Mouse (Mus musculus) ES-E14 (cell line): Measurements from ENCODE around the gene Chsy1. TPM values are rescaled to one million over a fixed set of nuclear protein-coding genes. Genes with fewer than 3 reads are reported as not detected.
"Not testable (repeated sequence)": the region's sequence is repeated elsewhere in the genome, so short reads cannot be mapped to it uniquely, and the experiment has no call there.

ENCODE experiments used
- DNase-seq: peaks from one replicate; pipeline ENCODE4 v3.0.0-alpha.2; 2013; ENCODE audit warnings: low read depth, low spot score
- H3K27ac ChIP-seq: 2 replicates; pipeline ENCODE4 v1.5.1; 2012; ENCODE audit warnings: low read depth, mild to moderate bottlenecking, low read length, moderate library complexity, mixed read lengths; ENCODE audit not compliant: poor library complexity, insufficient read depth, severe bottlenecking
- H3K36me3 ChIP-seq: 2 replicates; pipeline ENCODE4 v1.6.1; 2012; ENCODE audit warnings: mild to moderate bottlenecking, low read length, moderate library complexity, mixed read lengths; ENCODE audit not compliant: control insufficient read depth, poor library complexity, insufficient read depth, severe bottlenecking
- H3K4me1 ChIP-seq, 2 experiments: fragments of 150-350 bp in 1 of 2; sonication (generic) in 1 of 2; 2 replicates each; pipeline ENCODE4 v1.6.1; 2012; ENCODE audit warnings: low read length in 2 of 2, mild to moderate bottlenecking in 1 of 2, mixed read lengths in 1 of 2; ENCODE audit not compliant: control insufficient read depth in 2 of 2, insufficient read depth in 2 of 2, poor library complexity in 1 of 2
- H3K4me3 ChIP-seq, 2 experiments: fragments of 150-350 bp in 1 of 2; sonication (generic) in 1 of 2; 2 replicates each; pipeline ENCODE4 v1.5.1; 2012; ENCODE audit warnings: low read length in 2 of 2, low read depth in 1 of 2, mild to moderate bottlenecking in 1 of 2, mixed read lengths in 1 of 2; ENCODE audit not compliant: insufficient read depth in 1 of 2, poor library complexity in 1 of 2, severe bottlenecking in 1 of 2
- H3K9ac ChIP-seq: 2 replicates; pipeline ENCODE4 v1.6.1; 2012; ENCODE audit warnings: low read depth, mild to moderate bottlenecking, low read length, mixed read lengths; ENCODE audit not compliant: poor library complexity, insufficient read depth, severe bottlenecking
- H3K9me3 ChIP-seq: fragments of 150-350 bp; sonication (generic); 2 replicates; pipeline ENCODE4 v1.6.1; 2012; ENCODE audit warnings: low read depth, mild to moderate bottlenecking, low read length; ENCODE audit not compliant: control insufficient read depth, insufficient read depth
- CHD2 ChIP-seq: IDR thresholded peaks from 2 replicates; pipeline ENCODE4 v1.6.1; 2014; ENCODE audit warnings: mild to moderate bottlenecking, low read depth, low read length, inconsistent platforms
- HCFC1 ChIP-seq: IDR thresholded peaks from 2 replicates; pipeline ENCODE4 v1.6.1; 2012; ENCODE audit warnings: low read length, inconsistent platforms, borderline replicate concordance; ENCODE audit not compliant: insufficient read depth
- MAFK ChIP-seq: IDR thresholded peaks from 2 replicates; pipeline ENCODE4 v1.6.1; 2014; ENCODE audit warnings: mild to moderate bottlenecking, low read depth, low read length, inconsistent platforms; ENCODE audit not compliant: insufficient read depth
- ZC3H11A ChIP-seq: IDR thresholded peaks from 2 replicates; pipeline ENCODE4 v1.6.1; 2012; ENCODE audit warnings: low read depth, mild to moderate bottlenecking, inconsistent platforms, low read length, borderline replicate concordance
- ZNF384 ChIP-seq: IDR thresholded peaks from 2 replicates; pipeline ENCODE4 v1.6.1; 2012; ENCODE audit warnings: low read depth, low read length, inconsistent platforms
- in situ Hi-C, 2 experiments: fragments of 600-800 bp; cut with MboI; formaldehyde crosslinking; loops; one replicate each; pipeline ENCODE4 v1.15.1; 2025; ENCODE audit warnings: low sequenced_read_pairs in 2 of 2, inconsistent platforms in 1 of 2; ENCODE audit not compliant: unreplicated experiment in 2 of 2
- total RNA-seq: library from RNA; depleted of rRNA; stranded (reverse); fragments of 300-350 nt; gene quantifications from 2 replicates; pipeline ENCODE4 v1.2.3, GENCODE M21; 2012

Gene Chsy1
- total RNA-seq, 1 experiment: 30.8 TPM

DNA sequence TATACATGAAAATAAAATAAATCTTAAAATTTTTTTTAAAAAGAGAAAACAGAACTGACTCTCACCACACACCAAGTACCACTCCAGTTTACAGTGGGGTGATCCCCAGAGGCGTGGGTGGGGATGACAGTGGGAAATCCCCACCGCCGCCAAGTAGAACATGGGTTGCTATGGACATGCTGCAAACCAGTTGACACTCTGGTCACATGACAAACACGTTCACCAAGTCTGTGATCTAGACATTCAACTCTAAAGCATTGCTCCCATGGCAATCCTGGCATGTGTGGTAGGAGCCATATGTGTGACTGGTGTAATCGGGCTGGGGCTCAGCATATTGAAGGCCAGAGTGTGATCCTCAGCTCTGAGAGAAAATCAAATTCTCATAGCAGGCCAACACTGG is 76.1 kb downstream of the Chsy1 start:
- H3K27ac ChIP-seq: no peak overlapping the region
- H3K9ac ChIP-seq: no peak overlapping the region
- DNase-seq: no peak
- H3K36me3 ChIP-seq: no peaks in the 10 kb centered on the region
- in situ Hi-C loops: no loop called here
- H3K4me1 ChIP-seq: no peaks in the 10 kb centered on the region
- H3K9me3 ChIP-seq: no peaks in the 10 kb centered on the region
- TF ChIP-seq ZC3H11A (no peak), ZNF384 (no peak), MAFK (no peak), CHD2 (no peak), HCFC1 (no peak)
- no peak overlapping the region for H3K4me3 ChIP-seq

DNA sequence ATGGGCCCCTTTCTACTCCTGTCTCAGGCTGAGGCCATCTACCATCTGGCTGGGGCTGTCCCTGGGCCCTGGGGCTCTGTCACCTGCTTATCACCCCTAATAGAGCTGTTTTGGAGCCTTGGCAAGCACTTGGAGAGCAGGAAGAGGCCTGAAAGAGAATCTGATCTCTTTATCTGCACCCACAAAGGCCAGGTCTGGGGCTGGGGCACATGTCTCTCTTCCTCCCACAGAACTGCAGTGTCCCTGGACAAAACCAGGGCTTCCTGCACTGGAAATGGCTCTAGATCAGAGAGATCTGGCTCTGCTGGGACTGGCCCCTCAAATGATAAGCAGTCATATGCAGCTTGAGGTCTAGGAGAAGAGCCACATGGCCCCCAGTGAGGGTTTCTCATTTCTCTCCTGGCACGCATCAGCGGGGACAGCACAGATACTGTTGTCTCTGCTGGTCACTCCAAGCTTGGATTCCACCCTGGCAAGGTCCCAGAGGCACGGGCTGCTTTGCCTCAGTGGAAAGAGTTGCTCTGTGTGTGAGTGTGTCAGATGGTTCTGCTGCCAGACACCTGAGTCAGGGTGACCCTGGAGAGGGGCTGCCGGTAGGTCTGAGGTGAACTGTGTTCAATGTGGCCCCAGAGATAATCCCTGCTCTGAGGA is 78.4 kb downstream of the Chsy1 start:
- no peak overlapping the region for H3K4me3 ChIP-seq
- DNase-seq: no peak
- TF ChIP-seq HCFC1 (no peak), CHD2 (no peak), MAFK (no peak), ZC3H11A (no peak)
- no peaks in the 10 kb centered on the region for H3K9me3 ChIP-seq
- H3K27ac ChIP-seq: no peak overlapping the region
- H3K9ac ChIP-seq: no peak overlapping the region
- H3K4me1 ChIP-seq: no peaks in the 10 kb centered on the region
- in situ Hi-C loops: no loop called here
- H3K36me3 ChIP-seq: no peaks in the 10 kb centered on the region

DNA sequence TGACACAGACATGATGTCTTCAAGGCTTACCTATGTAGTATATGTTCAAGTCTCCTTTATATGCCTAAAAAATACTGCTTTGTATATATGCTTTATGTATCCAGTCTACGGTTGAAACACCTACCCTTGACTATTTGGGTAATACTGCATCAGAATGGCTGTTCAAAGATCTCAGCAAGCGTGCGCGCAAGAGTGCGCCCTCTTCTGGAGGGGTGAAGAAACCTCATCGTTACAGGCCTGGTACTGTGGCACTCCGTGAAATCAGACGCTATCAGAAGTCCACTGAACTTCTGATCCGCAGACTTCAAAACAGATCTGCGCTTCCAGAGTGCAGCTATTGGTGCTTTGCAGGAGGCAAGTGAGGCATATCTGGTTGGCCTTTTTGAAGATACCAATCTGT is 81.1 kb downstream of the Chsy1 start:
- H3K36me3 ChIP-seq, in situ Hi-C loops, H3K9ac ChIP-seq, H3K9me3 ChIP-seq, H3K4me1 ChIP-seq, H3K27ac ChIP-seq, H3K4me3 ChIP-seq, DNase-seq: not testable (repeated sequence)

DNA sequence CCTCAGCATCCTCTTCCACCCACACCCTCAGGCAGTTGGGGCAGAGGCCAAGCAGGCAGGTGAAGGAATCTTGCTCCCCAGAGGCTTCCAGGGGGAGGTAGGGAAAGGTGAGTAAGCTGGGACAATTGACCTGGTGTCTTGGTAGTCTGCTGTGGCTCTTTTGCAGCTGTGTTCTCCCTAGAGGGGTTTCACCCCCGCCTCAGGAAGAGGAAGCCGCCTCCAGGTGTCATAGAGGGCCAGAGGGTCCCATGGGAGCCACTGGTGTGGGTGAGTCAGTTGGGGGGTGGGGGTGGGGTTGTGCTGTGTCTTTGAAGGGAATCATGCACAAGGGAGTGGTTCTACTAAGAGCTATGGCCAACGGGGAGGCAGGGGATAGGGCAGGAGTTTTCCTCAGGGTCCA is 85.2 kb downstream of the Chsy1 start:
- Histone ChIP-seq H3K9ac (no peak overlapping the region), H3K36me3 (no peaks in the 10 kb centered on the region), H3K4me3 (no peak overlapping the region), H3K4me1 (no peaks in the 10 kb centered on the region), H3K27ac (no peak overlapping the region), H3K9me3 (no peaks in the 10 kb centered on the region)
- in situ Hi-C loops: no loop called here
- no peak for DNase-seq
- TF ChIP-seq ZC3H11A (no peak), CHD2 (no peak), MAFK (no peak), HCFC1 (no peak), ZNF384 (no peak)

DNA sequence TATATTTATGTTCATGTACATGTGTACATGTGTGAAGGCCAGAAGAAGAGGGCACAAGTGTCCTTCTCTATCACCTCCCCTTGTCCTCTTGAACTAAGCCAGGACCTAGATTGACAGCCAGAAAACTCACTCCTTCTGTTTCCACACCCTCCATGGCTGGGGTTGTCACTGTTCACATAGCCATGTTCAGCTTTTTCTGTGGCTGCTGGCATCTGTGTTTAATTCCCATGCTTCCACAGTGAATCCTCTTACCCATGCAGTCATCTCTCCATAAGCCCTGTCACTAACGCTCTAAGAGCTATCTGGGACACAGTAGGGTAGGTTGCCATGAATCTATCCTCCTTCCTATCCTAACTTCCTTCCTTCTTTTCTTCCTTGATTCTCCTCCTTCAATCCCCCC is 86.6 kb downstream of the Chsy1 start:
- in situ Hi-C loops: no loop called here
- H3K27ac ChIP-seq: no peak overlapping the region
- no peak for DNase-seq
- no peaks in the 10 kb centered on the region for H3K4me1 ChIP-seq
- no peak overlapping the region for H3K9ac ChIP-seq
- H3K9me3 ChIP-seq: no peaks in the 10 kb centered on the region
- no peaks in the 10 kb centered on the region for H3K36me3 ChIP-seq
- H3K4me3 ChIP-seq: no peak overlapping the region
- TF ChIP-seq HCFC1 (no peak), MAFK (no peak), ZNF384 (no peak), CHD2 (no peak), ZC3H11A (no peak)
